Comparison of ENCODE assay signal across 25 mouse cellular contexts in the genomic region with DNA sequence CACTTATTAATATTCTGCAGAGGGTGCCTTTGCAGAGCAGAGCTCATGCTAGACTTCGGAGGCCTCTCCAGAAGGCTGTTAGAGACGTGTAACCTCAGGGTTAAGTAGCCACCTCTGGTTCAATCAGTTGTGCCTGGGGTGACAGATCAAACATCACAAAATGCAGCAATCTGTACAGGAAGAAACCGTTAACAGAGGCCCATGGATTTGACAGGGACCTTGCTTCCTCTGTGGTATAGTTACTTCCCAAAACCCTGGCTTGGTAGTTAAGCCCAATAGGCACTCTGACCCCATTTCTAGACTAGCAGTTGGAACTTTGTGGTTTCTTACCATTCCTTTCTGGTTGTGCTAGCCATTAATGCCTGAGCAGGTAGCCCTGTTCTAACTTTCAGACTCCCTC. TPM values are rescaled to one million over a fixed set of nuclear protein-coding genes. Genes with fewer than 3 reads are reported as not detected.
DNase-seq lines count a peak whose midpoint lies in the region; ATAC-seq and TF ChIP-seq lines count a peak whose summit lies in the region.
"Had no signal": no experiment of that assay in that cellular context is flagged by ENCODE, and none has a peak within 500 bp of the region (broad histone marks: within the 10 kb centered on the region; RNA-seq: fewer than 3 reads in every experiment).

No protein-coding gene starts in this region.

- no peak for ATAC-seq in midbrain, embryonic 14.5 days (ENCODE audit: low FRiP score, low TSS enrichment)
- ATAC-seq in midbrain, postnatal 0 days (ENCODE audit: low FRiP score), result no peak
- ATAC-seq in granulocyte monocyte progenitor cell, adult 5-6 weeks (replicated peaks; ENCODE audit: poor library complexity, severe bottlenecking), result peak; percentile 63
- ATAC-seq in megakaryocyte progenitor cell, adult 5-6 weeks (replicated peaks; ENCODE audit: poor library complexity), result 0 out of 2 replicates have a peak, but pooled peaks have one; percentile 5
- ATAC-seq in kidney, embryonic 14.5 days (ENCODE audit: low FRiP score, low TSS enrichment), result no peak
- ATAC-seq in cerebellum, adult (ENCODE audit: insufficient number of reproducible peaks, low FRiP score, low TSS enrichment), result no peak
- ATAC-seq: forebrain, embryonic 14.5 days; hindbrain, postnatal 0 days; inflammation-experienced regulatory T-cells, adult 6 months; intestine, embryonic 16.5 days; Patski had no signal

- no peaks in the 10 kb centered on the region for H3K9me3 ChIP-seq in midbrain, embryonic 14.5 days (ENCODE audit: control insufficient read depth, low read length)
- H3K9me3 ChIP-seq in midbrain, postnatal 0 days (ENCODE audit: low read length), result no peaks in the 10 kb centered on the region
- H3K9me3 ChIP-seq in kidney, embryonic 14.5 days (ENCODE audit: control insufficient read depth, low read length), result no peaks in the 10 kb centered on the region
- H3K9me3 ChIP-seq: embryonic facial prominence, embryonic 12.5 days; embryonic facial prominence, embryonic 15.5 days; heart, embryonic 13.5 days; hindbrain, embryonic 10.5 days had no signal

- no peak for TF ChIP-seq CTCF in midbrain, postnatal 0 days (IDR thresholded peaks at IDR 0.05)

- no peaks in the 10 kb centered on the region for H3K4me1 ChIP-seq in midbrain, embryonic 14.5 days (ENCODE audit: control insufficient read depth, insufficient read depth, low read length)
- H3K4me1 ChIP-seq in midbrain, postnatal 0 days (ENCODE audit: insufficient read depth, low read length), result no peaks in the 10 kb centered on the region
- no peaks in the 10 kb centered on the region for H3K4me1 ChIP-seq in kidney, embryonic 14.5 days (ENCODE audit: control insufficient read depth, insufficient read depth, low read length)
- H3K4me1 ChIP-seq: embryonic facial prominence, embryonic 12.5 days; embryonic facial prominence, embryonic 15.5 days; hindbrain, embryonic 10.5 days had no signal

- H3K27me3 ChIP-seq in midbrain, embryonic 14.5 days (ENCODE audit: control insufficient read depth, insufficient read depth, low read length), result no peaks in the 10 kb centered on the region
- H3K27me3 ChIP-seq in midbrain, postnatal 0 days (ENCODE audit: insufficient read depth, low read length), result no peaks in the 10 kb centered on the region
- H3K27me3 ChIP-seq in kidney, embryonic 14.5 days (ENCODE audit: control insufficient read depth, insufficient read depth, low read length), result no peaks in the 10 kb centered on the region
- H3K27me3 ChIP-seq: embryonic facial prominence, embryonic 12.5 days; embryonic facial prominence, embryonic 15.5 days; heart, embryonic 13.5 days; Patski had no signal

- H3K4me3 ChIP-seq in midbrain, embryonic 14.5 days (replicated peaks; ENCODE audit: low read depth, low read length), result no peak overlapping the region
- H3K4me3 ChIP-seq in midbrain, postnatal 0 days (ENCODE audit: low read depth, low read length), result no peak overlapping the region
- H3K4me3 ChIP-seq in kidney, embryonic 14.5 days (ENCODE audit: low read length), result no peak overlapping the region
- H3K4me3 ChIP-seq: embryonic facial prominence, embryonic 12.5 days; embryonic facial prominence, embryonic 15.5 days; heart, embryonic 13.5 days; hindbrain, embryonic 10.5 days had no signal

- intact Hi-C loops in heart, postnatal 25 days (cut with DNase I), result loop anchor here (10.0 kb wide), 1 partner anchor 80 kb away; no protein-coding TSS in a partner anchor

- no peak overlapping the region for H3K4me2 ChIP-seq in midbrain, embryonic 14.5 days (ENCODE audit: low read length)
- no peak overlapping the region for H3K4me2 ChIP-seq in midbrain, postnatal 0 days (ENCODE audit: low read depth, low read length, poor library complexity, severe bottlenecking)
- no peak overlapping the region for H3K4me2 ChIP-seq in kidney, embryonic 14.5 days (replicated peaks; ENCODE audit: low read depth, low read length)
- H3K4me2 ChIP-seq: embryonic facial prominence, embryonic 12.5 days; embryonic facial prominence, embryonic 15.5 days; heart, embryonic 13.5 days; hindbrain, embryonic 14.5 days had no signal

- no peak overlapping the region for H3K9ac ChIP-seq in midbrain, embryonic 14.5 days (replicated peaks; ENCODE audit: low read length)
- no peak overlapping the region for H3K9ac ChIP-seq in midbrain, postnatal 0 days (replicated peaks; ENCODE audit: low read length, poor library complexity, severe bottlenecking)
- H3K9ac ChIP-seq in kidney, embryonic 14.5 days (ENCODE audit: low read depth, low read length), result no peak overlapping the region
- H3K9ac ChIP-seq: embryonic facial prominence, embryonic 12.5 days; embryonic facial prominence, embryonic 15.5 days; hindbrain, embryonic 14.5 days had no signal

- DNase-seq in heart, adult 11 months, result peak; percentile 54
- DNase-seq in heart, postnatal 25 days (ENCODE audit: low spot score), result no peak
- peak; percentile 8 for DNase-seq in midbrain, embryonic 14.5 days
- DNase-seq in midbrain, postnatal 0 days (ENCODE audit: low spot score), result no peak
- DNase-seq: adrenal gland, postnatal 10 days; adrenal gland, postnatal 36 days; cerebellum, adult 18-20 months; cerebellum, adult 9-10 months; cerebellum, postnatal 14 days; gastrocnemius, postnatal 25 days; heart, postnatal 14 days had no signal

- 39% methylated on average over 3 of the region's 3 CpGs for WGBS in midbrain, embryonic 14.5 days
- WGBS in midbrain, postnatal 0 days, result 34% methylated on average over 3 of the region's 3 CpGs
- 30% methylated on average over 3 of the region's 3 CpGs for WGBS in kidney, embryonic 14.5 days

- no peaks in the 10 kb centered on the region for H3K36me3 ChIP-seq in midbrain, embryonic 14.5 days (ENCODE audit: control insufficient read depth, insufficient read depth, low read length)
- H3K36me3 ChIP-seq in midbrain, postnatal 0 days (ENCODE audit: insufficient read depth, low read length), result no peaks in the 10 kb centered on the region
- no peaks in the 10 kb centered on the region for H3K36me3 ChIP-seq in kidney, embryonic 14.5 days (ENCODE audit: control insufficient read depth, insufficient read depth, low read length)
- H3K36me3 ChIP-seq: embryonic facial prominence, embryonic 12.5 days; embryonic facial prominence, embryonic 15.5 days; heart, embryonic 13.5 days; hindbrain, embryonic 10.5 days had no signal

- no peak overlapping the region for H3K27ac ChIP-seq in midbrain, embryonic 14.5 days (replicated peaks; ENCODE audit: low read depth, low read length)
- H3K27ac ChIP-seq in midbrain, postnatal 0 days (ENCODE audit: low read depth, low read length), result no peak overlapping the region
- no peak overlapping the region for H3K27ac ChIP-seq in kidney, embryonic 14.5 days (ENCODE audit: low read depth, low read length)
- H3K27ac ChIP-seq: embryonic facial prominence, embryonic 12.5 days; embryonic facial prominence, embryonic 15.5 days; heart, embryonic 13.5 days; hindbrain, embryonic 10.5 days; hindbrain, embryonic 14.5 days; hindbrain, postnatal 0 days had no signal

RNA-seq across cellular contexts. Expression of gene Efcab2, which starts 38.5 kb away (rescaled TPM):
- 10 to 100 TPM; 71.8 to 80.5 TPM for total RNA-seq in heart, postnatal 25 days (2021)
- polyA plus RNA-seq in midbrain, embryonic 14.5 days (2014; fragmentation: Nextera tagmentation; extraction: Ambion mirVana), result 4.9 and 7.7 TPM in 2 replicates
- 5.9 and 8.2 TPM in 2 replicates for total RNA-seq in midbrain, postnatal 0 days (2014; rRNA removed)
- 11.2 and 13.4 TPM in 2 replicates for polyA plus RNA-seq in midbrain, postnatal 0 days (2015; fragmentation: Nextera tagmentation; extraction: Ambion mirVana)
- total RNA-seq in granulocyte monocyte progenitor cell, adult 5-6 weeks (2014; fragmentation: Nextera tagmentation), result 3.1 TPM in 2 replicates
- total RNA-seq in granulocyte monocyte progenitor cell, adult 5-6 weeks (2017), result 2.3 and 4.0 TPM in 2 replicates
- 3.8 and 4.2 TPM in 2 replicates for total RNA-seq in megakaryocyte progenitor cell, adult 5-6 weeks (2015)
- total RNA-seq in megakaryocyte progenitor cell, adult 5-6 weeks (2017), result 1.7 and 3.2 TPM in 2 replicates
- polyA plus RNA-seq in kidney, embryonic 14.5 days (2014; fragmentation: Nextera tagmentation; extraction: Ambion mirVana), result 6.0 and 8.0 TPM in 2 replicates

Comparison
In these comparisons a context has a peak if more than half of its experiments do, and no peak if none do; other contexts are left out.
1. DNase-seq: peak in heart, adult 11 months (single experiment) and midbrain, embryonic 14.5 days (single experiment); none in heart, postnatal 25 days (single experiment) and midbrain, postnatal 0 days (single experiment).
2. ATAC-seq: peak in granulocyte monocyte progenitor cell, adult 5-6 weeks (single experiment) and megakaryocyte progenitor cell, adult 5-6 weeks (single experiment); none in midbrain, embryonic 14.5 days (single experiment), midbrain, postnatal 0 days (single experiment), kidney, embryonic 14.5 days (single experiment) and cerebellum, adult (single experiment).